Mouse (Mus musculus) cerebellum, postnatal 25 days (tissue): ENCODE results near the gene Tnrc6a.
"Not testable (repeated sequence)": the region's sequence is repeated elsewhere in the genome, so short reads cannot be mapped to it uniquely, and the experiment has no call there.

Experiments
- DNase-seq, 2 experiments: peaks; one replicate each; pipeline ENCODE4 v3.0.0; 2021; ENCODE audit warnings: mixed read lengths in 2 of 2

The Tnrc6a gene

DNA sequence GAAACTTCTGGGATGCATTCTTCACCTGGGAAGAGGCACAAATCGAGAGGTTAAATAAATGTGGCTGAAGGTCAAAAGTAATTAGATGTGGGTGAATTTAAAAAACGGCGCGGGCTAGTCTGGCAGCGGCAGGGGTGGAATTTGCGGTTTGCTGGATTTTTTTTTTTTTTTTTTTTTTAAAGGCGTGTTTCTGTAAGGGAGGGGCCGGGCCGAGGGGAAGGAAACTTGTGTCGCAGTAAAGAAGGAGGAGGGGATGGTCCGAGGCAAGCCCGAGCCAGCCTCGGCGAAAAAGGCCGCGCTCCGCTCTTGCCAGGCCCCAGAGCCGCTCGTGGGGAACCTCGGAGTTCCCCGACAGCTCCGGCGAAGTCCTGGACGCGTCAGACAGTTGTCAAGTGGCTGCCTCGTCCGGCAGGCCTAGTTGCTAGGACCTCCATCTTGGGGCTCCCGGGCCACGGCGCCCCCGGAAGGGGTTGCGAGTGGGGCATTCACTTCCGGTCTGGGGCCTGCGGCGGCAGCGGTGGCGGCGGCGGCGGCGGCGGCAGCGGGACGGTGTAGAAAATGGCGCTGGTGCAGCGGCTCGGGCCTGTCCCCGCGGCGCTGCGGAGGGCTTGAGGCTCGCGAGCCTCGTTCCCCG lies at the start of gene Tnrc6a:
Tnrc6a (plus strand) TSS at position 221 of the 634 bp plus-strand sequence.
- DNase-seq = peak; percentile 95 to 97

- DNase-seq = no peak
Observed at GRCm38 (mm10) chr7:123082236-123082635, 41.4 kb upstream of the Tnrc6a start.

- peak in 1 of 2 experiments; percentile 11 for DNase-seq
Observed at GRCm38 (mm10) chr7:123083441-123084123, 40.1 kb upstream of the Tnrc6a start.

- DNase-seq = peak; percentile 32 to 39
Observed at GRCm38 (mm10) chr7:123084180-123084691, 39.4 kb upstream of the Tnrc6a start.

DNA sequence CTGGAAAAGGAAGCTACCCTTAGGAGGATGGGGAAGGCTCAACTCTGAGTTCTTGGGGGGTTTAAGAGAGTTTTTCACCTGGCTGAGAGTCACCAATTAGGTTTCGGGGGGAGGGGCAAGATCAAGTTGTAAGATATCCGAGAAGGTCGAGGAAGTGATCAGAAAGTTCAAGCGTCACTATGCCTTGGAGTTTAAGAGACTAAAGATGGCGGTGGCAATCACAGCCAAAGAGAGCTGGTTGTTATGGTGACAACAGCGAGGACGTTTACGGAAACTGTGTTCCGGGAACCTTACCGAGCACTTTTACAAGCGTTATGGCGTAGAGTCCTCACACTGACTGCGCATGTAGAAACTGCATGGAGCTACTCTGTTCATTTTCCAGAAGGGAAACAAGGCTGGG lies 39.0 kb upstream of the Tnrc6a start:
- DNase-seq = peak in 1 of 2 experiments; percentile 15

GRCm38 (mm10) chr7:123088920-123089319 lies 34.8 kb upstream of the Tnrc6a start:
- no peak for DNase-seq

DNA sequence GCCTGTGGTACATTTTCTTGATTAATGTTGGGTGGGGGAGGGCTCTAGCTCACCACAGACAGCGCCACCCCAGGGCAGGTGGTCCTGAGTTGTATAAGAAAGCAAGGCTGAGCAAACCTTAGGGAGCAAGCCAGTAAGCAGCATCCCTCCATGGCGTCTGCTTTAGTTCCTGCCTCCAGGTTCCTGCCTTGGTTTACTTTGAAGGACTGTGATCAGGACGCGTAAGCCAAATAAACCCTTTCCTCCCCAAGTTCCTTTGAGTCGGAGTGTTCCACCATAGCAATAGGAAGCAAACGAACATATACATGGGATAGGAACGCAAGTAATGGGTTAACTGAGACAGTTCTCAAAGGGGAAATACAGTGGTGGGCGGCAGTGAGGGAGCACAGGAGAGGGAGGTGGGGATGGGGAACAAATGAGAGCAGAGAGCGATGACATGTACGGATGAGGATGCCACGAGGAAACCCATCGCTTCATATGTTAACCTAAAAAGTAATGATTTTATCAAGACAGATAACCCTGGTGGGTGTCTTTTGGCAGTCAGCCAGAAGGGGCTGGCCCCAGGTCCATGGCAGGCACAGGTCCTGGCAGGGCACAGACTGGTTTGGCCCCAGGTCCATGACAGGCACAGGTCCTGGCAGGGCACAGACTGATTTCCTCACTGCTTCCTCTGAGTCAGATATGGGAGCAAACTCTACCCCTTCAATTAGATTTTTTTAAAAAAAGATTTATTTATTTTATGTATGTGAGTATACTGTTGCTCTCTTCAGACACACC lies 27.2 kb upstream of the Tnrc6a start:
- peak in 1 of 2 experiments; percentile 16 for DNase-seq

- peak; percentile 19 to 39 for DNase-seq
Observed at GRCm38 (mm10) chr7:123097891-123098750, 25.6 kb upstream of the Tnrc6a start.

GRCm38 (mm10) chr7:123101295-123101694 lies 22.4 kb upstream of the Tnrc6a start:
- DNase-seq = no peak

GRCm38 (mm10) chr7:123105381-123105780 lies 18.3 kb upstream of the Tnrc6a start:
- DNase-seq = not testable (repeated sequence)

DNA sequence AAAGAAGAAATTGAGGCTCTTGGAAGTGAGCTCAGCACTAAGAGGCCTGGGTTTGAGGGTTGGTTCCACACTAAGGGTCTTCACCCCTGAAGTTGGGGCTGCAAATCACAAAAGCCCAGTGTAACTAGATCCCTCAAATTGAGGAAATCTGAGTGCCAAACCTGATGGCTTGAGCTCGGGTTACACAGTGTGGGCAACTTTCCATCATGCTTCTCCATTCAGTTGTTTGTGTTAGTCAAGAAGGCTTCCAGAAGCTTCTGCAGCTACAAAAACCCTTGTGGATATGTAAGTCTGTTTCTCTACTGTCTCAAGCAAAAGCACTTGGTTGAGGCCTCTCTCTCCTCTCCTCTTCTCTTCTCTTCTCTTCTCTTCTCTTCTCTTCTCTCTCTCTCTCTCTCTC lies 17.8 kb upstream of the Tnrc6a start:
- DNase-seq = no peak

DNA sequence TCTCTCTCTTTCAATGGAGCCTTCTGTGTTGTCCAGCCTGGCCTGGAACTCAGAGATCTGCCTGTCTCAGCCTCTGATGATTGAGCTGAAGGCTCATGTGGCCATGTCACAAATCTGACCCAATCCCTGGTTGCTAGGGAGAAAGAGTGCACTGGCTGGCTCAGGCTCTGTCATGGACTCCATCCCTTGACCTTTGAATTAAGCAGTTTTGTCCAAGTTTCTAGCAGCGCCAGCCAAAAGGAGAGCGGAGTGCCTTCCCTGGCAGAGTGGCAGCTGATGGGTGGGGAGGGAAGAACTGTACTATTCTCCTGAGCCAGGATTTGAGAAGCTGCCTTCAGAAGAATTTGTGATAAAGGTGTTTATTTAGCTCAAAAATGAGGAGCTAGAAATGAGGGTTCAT lies 17.4 kb upstream of the Tnrc6a start:
- DNase-seq = no peak

DNA sequence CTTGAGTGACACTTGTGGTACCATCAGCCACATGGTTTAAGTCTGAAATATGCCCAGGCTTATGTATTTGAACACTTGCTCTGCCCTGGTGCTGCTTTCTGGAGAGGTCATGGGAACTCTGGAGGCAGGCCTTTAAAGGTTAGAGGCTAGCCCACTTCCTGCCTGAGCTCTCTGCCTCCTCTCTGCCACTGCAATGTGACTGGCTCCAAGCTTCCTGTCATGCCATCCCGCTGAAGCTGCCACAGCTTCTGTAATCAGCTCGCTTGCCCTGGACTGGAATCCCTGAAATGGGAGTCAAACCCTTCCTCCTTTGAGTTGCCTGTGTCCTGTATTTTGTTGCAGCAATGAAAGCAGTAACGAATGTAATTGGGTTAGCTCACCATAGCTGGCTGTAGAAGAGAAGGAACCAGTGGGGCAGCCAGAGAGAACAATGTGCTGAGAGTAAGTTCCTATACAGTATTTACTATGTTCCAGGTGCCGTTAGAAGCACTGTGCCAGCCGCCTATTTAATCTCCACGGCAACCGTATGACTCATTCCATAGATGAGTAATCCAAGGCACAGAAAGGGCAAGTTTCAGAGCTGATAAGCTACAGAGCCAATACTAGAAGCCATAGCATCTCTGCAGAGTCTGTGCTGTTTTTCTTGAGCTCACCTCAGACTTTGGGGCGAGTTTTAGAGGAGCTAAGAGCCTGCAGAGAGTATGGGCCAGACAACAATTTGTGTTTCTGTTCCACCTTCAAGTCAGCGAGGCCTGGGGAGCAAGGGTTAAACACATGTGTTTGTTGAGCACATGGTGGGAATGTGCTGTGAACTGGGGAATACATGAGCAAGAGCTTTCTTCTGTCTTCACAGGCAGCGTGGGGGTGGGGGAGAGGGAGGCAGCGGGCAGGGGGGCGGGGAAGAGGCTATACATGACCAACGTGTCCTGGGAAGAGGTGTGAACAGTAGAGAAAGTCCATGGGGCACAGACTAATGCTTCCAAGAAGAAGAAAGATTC lies 15.3 kb upstream of the Tnrc6a start:
- DNase-seq = peak in 1 of 2 experiments; percentile 20

GRCm38 (mm10) chr7:123109361-123110000 lies 14.2 kb upstream of the Tnrc6a start:
- no peak for DNase-seq

GRCm38 (mm10) chr7:123110135-123110534 lies 13.6 kb upstream of the Tnrc6a start:
- DNase-seq = no peak

GRCm38 (mm10) chr7:123113590-123113989 lies 10.1 kb upstream of the Tnrc6a start:
- no peak for DNase-seq

DNA sequence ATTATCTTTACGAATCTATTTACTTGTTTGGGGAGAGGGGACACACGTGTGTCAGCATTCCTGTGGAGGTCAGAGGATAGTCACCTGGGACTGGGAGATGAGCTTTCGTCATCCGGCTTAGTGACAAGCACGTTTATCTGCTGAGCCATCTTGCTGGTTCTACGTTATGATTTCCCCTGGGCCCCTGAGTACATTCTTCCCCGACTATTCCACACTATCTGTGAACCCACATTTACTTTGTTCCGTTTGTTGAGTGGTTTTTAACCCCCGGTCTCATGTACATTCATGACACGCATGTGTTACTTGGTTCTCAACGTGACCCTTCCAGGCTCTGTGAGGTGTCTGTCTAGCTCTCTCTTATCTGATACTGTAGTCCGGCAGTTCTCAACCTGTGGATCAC lies 6.9 kb upstream of the Tnrc6a start:
- DNase-seq = no peak

GRCm38 (mm10) chr7:123117209-123117608 lies 6.5 kb upstream of the Tnrc6a start:
- no peak for DNase-seq

DNA sequence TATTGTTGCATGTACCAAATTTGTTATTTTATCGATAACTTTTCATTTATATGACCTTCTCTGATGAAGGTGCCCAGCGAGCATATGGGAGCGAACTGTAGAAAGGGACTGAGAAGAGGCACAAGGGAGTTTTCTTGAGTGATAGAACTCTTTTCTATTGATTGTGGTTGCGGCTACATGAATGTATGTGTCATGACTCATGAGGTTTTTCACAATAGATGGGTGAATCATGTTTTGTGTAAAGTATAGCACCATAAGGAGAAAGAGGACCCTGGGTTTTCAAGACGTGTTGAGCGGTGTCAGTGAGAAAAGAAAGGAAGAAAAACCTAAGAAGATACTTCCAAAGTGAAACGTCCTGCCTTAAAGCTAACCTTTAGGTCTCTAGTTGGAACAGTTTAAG lies 3.2 kb upstream of the Tnrc6a start:
- DNase-seq = no peak

DNA sequence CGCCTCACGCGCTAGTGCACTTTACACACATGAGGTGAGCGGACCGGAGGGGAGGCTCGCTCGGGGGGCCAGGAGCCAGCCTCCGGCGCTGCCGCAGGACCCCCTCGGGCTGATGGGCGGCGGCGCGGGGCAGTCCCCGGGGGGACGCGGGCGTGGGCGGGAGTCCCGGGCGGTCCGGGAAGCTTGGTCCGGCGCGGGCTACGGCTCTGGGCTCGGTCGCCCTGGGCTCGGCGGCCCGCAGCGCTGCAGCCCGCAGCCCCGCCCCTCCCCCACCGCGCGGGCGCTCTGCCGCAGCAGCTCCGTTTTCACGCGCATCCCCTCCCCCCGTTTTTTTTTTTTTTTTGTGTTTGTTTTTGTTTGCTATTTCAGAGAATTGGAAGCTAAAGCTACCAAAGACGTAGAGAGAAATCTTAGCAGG lies 623 bp downstream of the Tnrc6a start:
- peak in 1 of 2 experiments; percentile 77 for DNase-seq
